Mouse (Mus musculus): ENCODE results near the gene Guca1b.
A peak's percentile ranks its signal among the peaks of the same experiment; 100 is the strongest.

Guca1b gene

DNA sequence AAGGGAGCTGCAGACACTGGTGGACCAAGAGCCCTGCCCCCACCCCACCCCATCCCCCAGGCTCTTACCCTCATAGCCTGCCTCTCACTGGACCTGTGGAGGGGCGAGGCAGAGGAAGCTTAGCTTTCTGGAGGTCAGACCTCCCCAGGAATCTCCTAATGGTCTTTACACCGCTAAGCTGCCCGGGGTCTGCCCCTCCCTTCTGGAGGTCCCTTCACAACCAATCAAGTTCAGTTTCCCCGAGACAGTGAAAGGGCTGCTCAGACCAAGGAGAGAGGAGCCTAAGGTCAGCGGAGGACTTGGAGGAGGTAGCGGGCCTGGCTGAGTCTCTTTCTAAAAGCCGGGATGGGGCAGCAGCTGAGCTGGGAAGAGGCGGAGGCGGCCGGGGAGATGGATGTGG lies at the start of gene Guca1b:
Gene Guca1b (plus strand): TSS at position 249 of the 400 bp plus-strand sequence.
- no peak for DNase-seq (ENCODE audit: low spot score)

DNA sequence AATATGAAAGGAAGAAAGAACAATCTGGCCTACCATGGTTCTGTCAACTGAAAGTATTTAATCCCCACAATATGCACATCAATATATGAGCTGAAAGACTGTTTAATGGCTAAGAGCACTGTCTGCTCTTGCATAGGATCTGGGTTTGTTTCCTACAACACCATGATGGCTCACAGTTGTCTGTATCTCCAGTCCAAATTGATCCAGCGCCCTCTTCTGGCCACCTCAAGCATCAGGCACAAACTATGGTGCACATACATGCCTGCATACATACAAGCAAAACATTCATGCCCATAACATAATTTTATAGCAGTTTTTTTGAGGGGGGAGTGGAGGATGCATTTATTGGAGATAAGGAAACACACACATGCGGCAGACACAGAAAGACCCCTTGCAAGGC lies 42.1 kb upstream of the Guca1b start:
- no peak for DNase-seq (ENCODE audit: low spot score)

DNA sequence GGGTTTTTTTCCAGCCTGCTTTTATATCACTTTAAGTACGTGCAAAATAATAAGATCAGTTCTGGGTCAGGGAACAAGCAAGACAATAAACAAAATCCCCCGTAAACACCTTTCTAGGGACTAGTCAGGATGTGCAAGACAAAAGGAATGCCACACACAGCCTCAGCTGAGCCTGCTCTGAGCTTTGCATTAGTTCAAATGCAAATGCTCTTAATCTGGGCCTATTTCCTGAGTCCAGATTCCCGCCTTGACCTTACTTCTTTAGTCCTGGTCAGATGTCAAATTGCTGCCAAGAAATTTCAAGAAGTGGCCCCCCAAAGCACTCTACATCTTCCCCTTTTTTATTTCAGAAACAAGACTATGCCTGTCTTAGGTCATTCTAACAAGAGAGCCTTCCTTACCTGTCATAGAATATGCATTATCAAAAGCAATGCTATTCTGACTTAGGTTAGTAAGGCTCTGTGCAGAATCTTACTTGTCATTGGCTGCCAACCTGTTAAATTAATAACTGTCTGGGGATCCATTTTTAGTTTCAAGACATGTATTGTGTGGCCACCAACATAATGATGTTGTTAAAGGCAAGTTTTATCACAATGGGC lies 35.4 kb upstream of the Guca1b start:
- no peak for DNase-seq (ENCODE audit: low spot score)

DNA sequence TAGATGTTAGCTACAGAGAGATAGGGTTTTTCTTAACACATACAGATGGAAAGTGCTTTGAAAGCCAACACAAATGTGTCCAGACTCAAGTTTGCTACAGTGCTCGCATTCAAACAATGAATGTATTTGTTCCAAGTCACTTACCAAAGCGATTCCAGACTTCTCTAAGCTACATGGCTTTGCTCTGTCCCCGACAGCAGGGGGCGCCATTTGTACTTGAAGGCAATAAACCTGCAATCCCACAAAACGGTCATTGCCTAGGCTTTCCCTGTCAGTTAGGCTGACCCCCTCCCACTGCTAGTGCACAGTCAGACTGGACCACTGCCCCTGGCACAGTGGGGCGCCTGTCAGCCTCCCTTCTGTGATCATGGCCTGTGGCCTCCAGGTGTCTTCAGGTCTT lies 25.2 kb upstream of the Guca1b start:
- DNase-seq (ENCODE audit: low spot score): no peak

DNA sequence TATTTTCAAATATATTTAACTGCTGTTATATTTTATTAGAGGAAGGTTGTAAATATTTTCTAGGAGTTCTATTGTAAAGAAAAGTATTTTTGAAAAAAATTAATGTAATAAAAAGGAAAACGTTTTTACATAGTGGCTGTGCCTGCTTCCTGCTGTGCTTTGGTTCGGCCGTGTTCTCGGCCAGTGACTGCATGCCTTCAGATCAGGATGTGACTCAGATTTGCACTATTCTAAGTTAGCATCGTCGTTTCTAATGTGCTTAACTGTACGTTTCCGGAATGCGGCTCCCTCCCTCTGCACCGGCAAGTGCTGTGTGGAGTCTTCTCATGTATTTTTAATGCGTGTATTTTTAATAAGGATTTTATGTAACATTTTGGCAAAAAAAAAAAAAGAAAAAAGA lies 23.9 kb upstream of the Guca1b start:
- DNase-seq (ENCODE audit: low spot score): no peak

DNA sequence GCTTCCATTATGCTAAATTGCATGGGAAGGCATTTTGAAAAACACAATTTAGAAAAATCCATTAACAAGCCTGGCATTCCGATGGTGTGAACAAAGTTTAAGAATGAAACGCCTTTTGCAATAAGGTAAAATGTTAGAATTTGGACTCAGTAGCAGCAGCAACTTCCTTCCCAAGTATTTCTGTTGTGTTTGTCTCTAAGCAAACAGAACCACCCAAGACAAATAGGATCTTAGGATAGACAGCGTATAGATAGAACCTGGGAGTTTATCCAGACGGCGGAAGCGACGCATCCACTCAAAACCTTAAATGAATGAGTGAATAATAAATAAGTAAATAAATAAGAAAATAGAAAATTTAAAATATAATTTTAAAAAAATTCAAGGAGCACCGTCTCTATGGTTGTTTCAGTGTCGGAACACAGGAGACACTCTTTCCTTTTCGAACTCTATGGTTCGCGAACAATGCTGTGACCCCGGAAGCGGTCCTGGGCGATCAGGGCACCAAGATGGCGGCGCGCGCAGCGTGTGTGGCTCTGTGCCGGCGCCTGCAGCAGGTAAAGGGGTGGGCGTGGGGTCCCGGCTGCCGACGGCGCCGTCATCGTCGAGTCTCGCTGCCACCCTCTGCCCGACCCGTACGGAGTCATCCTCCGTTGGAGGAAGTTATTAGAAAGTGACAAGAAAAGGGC lies 16.6 kb upstream of the Guca1b start, which contains the start of gene Mrps10:
Gene Mrps10 (plus strand): TSS at position 487 of the 686 bp plus-strand sequence.
- DNase-seq (ENCODE audit: low spot score): peak; percentile 74

DNA sequence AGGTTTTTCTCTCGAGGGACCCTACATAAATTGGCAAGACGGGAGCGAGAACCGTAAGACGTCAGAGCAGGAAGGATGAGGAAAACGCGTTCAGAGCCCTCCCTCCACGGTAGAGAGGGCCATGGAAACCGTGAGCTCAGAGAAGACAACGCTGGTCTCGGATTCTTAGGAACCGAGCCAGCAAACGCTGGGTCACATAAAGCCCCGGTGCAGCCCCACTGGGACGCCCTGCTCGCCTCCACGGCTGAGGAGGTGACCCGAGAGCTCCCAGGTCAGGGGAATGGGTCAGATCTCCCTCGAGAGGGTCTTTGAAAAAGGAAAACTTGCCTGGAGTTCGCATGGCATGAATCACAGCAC lies 16.1 kb upstream of the Guca1b start:
- peak; percentile 15 for DNase-seq (ENCODE audit: low spot score)

DNA sequence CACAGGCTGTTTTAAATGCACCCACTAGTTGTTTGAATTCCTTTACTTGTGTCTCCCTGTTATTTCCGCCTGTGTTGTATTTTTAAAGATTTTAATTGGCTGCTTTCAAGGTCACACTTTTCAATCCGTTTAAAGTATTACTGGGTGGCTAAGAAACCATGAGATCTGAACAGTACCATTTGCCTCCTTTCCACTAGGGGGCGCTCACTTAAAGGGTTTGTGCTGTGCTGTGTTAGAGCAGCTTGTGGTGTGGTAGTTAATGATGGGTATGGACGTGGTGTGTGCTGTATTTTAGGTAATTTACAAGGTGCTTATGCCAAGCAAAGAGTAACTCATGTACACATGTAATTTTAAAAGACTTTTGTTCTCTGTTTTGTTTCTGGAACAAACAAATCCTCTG lies 13.7 kb upstream of the Guca1b start:
- DNase-seq (ENCODE audit: low spot score): peak; percentile 58

DNA sequence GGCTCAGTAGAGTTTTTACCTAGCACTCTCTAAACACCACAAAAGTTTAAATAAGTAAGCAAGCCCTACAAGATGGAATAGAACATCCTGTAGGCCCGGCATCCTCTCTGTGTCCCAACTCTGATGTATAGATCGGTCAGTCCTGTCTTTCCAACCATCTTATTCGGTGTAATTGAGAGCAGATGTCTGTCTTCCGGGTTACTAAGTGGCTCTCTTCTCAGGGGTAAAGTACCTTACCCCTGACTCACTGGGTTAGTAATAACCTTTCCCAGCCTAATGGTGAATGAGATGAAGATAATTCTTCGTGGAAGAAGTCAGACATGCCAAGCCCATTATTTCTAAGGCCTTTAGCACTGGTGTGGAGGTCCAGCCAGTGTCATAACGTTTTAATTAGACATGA lies 11.2 kb upstream of the Guca1b start:
- DNase-seq (ENCODE audit: low spot score): no peak

DNA sequence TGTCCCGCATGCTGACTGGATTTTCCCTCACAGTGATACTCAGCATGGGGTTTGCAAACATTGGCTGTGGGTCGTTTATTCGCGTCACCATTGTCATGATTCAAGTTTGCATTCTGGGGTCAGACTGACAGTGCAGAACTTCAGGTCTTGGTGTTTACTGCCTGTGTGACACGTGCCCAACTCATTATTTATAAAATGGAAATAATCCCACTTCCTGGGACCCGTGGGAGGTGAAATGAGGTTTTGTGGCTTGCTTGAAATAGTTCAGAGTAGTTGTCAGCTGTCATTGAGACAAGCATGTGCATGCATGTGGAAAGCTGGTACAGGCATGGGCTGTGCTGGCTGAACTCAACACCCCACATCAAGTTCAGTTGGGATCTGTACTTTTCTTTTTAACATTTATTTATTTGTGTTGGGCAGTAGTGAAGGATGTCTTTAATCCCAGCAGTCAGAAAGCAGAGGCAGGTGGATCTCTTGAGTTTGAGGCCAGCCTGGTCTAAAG lies 8.4 kb upstream of the Guca1b start:
- no peak for DNase-seq (ENCODE audit: low spot score)

DNA sequence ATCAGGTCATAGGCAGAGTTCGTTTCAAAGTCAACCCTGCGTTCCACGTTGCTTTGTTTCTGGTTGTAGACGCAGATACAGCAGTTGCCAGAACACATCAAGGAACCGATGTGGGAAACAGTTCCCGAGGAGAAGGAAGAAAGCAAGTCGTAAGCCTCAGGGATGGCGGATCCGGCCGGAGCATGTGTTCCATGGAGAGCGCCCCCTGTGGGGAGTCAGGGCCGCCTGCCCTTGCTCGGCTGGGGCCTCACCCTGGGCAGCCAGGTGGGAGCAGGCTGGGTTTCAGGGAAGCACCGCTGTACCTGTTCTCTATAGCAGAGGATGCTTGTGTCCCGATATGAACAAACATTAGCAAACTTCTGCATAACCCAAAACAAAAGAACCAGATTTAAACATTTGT lies 7.1 kb upstream of the Guca1b start:
- DNase-seq (ENCODE audit: low spot score): no peak

DNA sequence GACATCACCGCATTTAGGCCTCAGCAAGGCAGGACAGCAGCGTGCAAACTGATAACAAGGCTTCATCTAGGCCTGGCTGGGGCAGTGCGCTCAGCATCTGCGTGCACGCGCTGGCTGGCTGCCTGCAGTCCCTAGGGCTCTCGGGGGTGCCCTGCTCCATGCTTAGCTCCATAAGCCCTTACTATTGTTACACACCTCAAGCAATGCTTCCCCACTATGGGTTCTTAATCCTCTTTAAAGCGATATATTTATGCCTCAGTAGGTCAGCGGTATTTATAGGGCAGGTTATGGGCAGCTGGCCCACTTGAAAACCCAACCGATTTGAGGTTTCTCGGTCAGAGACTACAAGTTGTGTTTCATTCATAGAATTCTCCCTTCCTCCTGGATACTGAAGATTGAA lies 3.3 kb upstream of the Guca1b start:
- DNase-seq (ENCODE audit: low spot score): no peak

DNA sequence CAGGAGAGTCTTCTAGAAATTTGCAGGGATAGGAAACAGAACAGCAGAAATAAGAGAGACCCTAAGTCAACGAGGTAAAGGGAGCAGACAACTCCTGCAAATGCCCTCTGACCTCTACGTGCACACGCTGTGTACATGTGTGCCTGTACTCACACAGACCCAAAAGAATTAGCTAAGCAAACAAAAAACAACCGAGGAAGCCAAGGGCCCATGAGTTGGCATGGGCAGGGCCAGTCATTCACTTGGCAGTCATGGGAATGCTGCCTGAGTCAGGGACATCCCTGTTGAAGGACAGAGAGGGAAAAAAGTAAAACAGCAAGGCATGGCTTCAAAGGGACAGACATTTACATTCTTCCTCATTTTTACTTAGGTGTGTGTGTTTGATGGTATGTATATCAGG lies 1.9 kb upstream of the Guca1b start:
- no peak for DNase-seq (ENCODE audit: low spot score)

DNA sequence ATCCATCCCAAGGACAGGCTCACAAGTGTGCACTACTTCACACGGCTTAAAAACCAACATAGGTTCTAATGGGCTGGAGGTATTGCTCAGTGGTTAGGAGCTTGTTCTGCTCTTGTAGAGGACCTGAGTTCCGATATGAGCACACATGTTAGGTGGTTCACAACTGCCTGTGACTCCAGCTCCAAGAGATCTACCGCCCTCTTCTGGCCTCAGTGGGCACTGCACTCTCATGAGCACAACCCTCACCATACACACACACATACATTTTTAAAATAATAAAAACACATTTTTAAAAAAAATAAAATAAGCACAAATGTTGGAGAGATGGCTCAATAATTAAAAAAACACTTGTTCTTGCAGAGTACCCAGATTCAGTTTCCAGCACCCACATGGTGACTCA lies 1.1 kb upstream of the Guca1b start:
- no peak for DNase-seq (ENCODE audit: low spot score)

DNA sequence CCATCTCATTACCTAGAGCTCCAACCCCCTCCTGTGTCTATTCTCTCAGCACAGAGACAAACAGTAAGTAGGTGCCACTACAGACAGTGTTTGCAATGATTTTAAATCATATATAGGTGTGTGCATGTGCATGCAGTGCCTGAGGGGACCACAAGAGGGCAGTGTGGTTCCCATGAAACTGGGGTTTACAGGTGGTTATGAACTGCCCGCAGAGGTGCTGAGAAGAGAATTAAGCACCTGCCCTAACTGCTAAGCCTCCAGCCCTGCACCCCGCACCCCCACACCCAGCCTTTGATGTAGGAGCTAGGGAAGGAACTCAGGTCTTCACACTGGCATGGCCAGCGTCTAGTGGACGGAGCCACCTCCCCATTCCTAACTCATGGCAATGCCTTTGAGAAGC lies 1.5 kb downstream of the Guca1b start:
- DNase-seq (ENCODE audit: low spot score): peak; percentile 56

DNA sequence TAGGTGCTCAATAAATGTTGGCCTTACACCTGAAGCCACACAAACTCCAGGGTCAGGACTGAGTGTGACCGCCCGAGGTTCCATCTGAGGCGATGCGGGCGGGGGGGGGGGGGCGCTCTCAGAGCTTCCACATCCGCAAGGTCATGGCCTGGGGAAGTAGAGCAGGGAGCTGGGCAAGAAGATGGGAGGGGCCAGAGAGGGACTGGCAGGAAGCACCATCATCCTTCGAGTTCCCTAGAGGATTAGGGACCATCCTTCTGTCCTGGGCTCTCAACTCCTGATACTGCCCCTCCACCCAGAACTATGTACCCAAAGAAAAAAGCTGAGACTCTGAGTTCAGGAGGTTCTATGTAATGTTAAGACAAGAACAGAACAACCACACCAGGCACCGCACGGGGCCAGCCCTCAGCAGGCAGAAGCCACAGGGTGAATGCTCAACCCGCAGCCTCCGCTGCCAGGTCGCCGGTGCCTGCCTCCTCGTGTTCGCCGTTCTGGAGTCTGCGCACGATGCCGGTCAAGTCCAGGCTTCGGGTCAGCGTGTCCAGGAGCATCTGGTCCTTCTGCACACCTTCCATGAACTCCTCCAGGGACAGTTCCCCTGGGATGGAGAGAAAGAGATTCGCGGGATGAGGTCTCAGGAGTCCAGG lies 9.2 kb downstream of the Guca1b start:
- DNase-seq (ENCODE audit: low spot score): no peak

DNA sequence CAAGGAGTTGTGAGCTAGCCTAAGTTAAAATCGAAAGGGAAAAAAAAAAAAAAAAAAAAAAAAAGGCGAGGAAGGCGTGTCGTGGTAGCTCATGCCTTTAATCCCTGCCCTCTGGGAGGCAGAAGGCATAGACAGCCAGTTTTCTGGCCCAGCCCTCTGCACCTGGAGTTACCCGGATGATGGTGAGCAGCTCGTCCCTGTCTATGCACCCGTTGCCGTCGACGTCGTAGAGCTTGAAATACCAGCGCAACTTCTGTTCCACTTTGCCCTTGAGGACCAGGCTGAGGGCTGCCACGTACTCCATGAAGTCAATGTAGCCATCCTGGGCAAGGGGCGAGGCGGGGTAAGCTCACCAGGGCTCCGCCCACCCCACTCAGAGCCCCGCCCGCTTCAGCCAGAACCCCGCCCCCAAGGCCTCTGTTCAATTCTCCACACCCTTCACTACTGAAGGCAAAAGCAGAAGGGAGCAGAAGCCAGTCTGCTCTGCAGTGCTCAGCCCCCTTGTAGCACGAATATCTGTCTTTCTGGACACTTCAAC lies 10.3 kb downstream of the Guca1b start:
- DNase-seq (ENCODE audit: low spot score): peak; percentile 37

DNA sequence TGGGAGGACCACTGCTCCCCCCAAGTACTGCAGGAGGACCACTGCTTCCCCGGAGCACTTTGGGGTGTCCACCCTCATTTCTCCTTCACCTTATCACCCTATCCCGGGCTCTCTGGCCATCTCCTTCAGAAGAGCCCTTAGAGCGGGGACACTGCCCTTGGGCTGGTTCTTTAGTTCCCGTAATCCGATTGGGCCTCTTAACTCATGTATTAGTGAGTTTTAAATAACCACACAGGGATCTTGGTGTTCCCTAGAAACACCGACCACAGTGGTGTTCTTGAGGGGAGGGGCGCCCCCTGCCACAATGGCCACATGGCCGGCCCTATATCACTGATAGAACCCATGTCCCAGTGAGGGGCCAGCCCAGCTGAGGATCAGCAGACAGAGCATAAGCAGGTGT lies 13.9 kb downstream of the Guca1b start:
- DNase-seq (ENCODE audit: low spot score): no peak

DNA sequence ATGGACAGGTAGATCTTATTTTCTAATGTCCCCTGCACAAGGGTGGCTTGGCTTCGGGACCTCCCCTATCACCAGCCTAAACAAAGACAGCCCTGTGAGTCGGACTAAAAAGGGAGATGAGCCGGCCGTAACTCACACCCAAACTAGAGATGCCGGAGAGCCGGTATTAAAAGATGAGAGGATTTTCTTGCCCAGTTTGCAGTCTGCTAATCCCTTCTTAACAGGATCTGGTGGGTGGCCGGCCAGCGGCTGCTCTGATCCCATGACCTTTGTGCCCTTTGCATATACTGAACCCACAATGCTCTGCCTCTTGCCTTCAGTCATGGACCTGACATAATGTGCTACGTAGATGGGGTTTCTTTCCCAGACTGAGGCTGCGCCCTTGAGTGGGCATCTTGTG lies 15.3 kb downstream of the Guca1b start, which contains the start of gene Guca1a:
Gene Guca1a (minus strand): TSS at position 134 of the 400 bp plus-strand sequence.
- no peak for DNase-seq (ENCODE audit: low spot score)

DNA sequence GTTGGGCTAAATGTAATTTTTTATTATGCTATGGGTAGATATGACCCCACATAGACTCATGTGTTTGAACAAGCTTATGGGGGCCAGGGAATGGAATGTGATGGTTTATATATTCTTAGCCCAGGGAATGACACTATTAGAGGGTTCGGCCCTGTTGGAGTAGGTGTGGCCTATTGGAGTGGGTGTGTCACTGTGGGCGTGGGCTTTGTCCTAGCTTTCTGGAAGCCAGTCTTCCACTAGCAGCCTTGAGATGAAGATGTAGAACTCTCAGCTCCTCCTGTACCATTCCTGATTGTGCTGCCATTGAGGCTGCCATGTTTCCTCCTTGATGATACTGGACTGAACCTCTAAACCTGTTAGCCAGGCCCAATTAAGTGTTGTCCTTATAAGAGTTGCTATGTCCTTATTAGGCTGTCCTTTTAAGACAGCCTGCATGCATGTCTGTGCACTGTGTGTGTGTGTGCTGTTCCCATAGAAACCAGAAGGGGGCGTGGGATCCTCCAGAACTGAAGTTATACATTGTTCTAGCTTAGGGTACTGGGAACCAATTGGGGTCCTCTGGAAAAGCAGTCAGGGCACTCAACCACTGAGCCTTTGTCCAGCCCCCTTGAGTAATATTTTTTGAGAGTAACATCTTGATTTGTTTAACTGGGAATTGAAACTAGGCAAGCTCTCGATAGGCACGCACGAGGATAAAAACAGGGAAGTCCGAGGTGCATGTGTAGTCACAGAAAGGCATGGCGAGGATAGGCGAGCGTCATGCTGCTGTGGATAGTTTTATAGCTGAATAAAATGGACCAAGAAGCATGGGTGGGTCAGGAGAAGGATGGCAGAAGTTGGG lies 22.7 kb downstream of the Guca1b start:
- no peak for DNase-seq (ENCODE audit: low spot score)

DNA sequence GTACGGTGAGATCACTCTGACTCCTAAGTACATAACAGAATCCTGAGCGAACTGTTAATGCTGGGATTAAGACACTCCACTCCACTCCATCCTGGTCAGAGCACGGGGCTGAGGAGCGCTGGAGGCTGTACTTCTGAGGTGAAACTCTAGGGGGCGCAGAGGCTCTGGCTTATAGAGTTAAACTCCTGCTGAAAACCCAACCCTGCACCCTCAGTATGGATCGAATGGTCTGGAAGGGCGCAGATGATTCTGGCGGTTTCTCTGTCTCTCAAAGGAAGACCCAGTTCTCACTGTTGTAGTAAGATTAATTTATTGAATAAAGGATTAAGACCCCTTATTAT lies 23.3 kb downstream of the Guca1b start:
- DNase-seq (ENCODE audit: low spot score): peak; percentile 59
